Mouse (Mus musculus): Measurements from ENCODE around the gene Tas2r103.

Gene Tas2r103

DNA sequence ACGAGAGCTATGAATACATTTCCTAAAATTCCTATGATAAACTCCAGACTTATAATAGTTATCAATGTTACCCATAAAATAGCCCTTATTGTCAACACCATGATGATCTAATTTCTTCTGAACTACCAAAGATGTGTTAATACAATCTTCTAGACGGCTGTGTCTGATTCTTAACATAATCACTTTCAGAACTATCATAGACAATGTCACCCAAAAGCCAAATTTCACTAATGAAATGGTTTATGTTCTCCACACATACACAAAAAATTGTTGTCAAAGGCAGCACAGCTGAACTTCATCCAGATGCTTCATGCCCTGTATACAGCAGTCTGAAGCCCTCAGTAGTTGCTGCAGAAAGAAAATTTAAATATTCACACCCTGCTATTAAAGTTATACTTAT is at the start of gene Tas2r103:
Gene Tas2r103, minus strand, starts transcription at position 101 of the 400 bp plus-strand sequence.
- no peak for DNase-seq (ENCODE audit: low read depth, low spot score)

DNA sequence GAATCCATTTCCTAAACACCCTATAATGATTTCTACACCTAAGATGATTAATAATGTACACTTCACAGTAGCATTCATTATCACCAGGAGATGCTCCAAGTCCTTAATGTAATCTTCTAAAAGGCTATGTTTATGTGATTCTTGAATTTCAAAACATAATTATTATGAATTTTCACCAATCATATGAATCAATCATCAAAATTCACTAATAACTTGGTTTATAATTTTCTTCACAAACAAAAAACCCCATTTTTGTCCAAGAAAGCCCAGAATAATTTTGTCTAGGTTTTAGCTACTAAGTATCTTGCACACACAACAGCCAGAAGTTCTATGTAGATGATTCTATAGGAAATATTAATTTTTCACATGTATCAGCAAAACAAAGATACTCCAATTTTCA is 18.8 kb upstream of the Tas2r103 start, which contains the start of gene Tas2r140:
Gene Tas2r140, minus strand, starts transcription at position 101 of the 400 bp plus-strand sequence.
- no peak for DNase-seq (ENCODE audit: low read depth, low spot score)

Measured in WW6 (cell line).